Mouse (Mus musculus): ENCODE data around the gene Mia.

DNA sequence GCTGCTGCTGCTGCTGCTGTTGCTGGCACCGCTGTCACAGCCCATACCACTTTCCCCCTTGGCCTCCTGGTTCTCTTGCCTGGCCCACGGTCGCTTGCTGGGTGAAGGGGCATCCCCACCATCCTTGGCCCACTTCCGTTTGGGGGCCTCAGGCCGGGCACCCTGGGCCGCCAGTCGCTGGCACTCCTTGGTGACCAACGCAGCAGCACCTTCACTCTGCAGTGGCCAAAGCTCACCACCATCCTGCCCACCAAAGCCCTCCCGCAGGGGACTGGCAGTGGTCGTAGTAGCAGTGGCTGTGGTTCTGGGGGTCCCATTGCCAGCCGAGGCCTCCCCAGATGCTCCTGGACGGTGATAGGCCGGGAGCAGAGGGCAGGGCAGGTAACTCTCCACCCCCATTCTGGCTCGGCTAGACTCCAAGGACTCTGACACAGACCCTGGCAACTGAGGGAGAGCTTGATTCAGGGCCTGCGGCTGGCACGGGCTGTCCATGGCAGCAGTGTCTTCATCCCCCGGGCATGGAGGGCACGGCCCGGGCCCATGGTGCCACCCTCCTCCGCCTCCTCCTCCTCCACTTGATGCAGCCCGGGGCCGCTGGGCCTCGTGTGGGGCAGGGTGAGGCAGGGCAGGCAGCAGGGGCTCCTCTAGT is 15.8 kb downstream of the Mia start:
- TF ChIP-seq GATA1 (IDR thresholded peaks at IDR 0.05; ENCODE audit: low read length) (no peak), TAL1 (IDR thresholded peaks at IDR 0.05; ENCODE audit: low read length) (no peak)

Data from erythroblast, embryonic 14.5 days (primary cell).